Mouse (Mus musculus) thymus, postnatal 4 days (tissue): Measurements from ENCODE around the gene Scml4.
A peak's percentile ranks its signal among the peaks of the same experiment; 100 is the strongest.

ENCODE experiments used
- DNase-seq: peaks from one replicate; pipeline ENCODE4 v3.0.0; 2021

The Scml4 gene

GRCm38 (mm10) chr10:42903054-42903453, 42.9 kb downstream of the Scml4 start:
- peak; percentile 4 for DNase-seq

GRCm38 (mm10) chr10:42908562-42908961, 48.4 kb downstream of the Scml4 start:
- DNase-seq = peak; percentile 4

GRCm38 (mm10) chr10:42910567-42910966, 50.4 kb downstream of the Scml4 start:
- peak; percentile 14 for DNase-seq

GRCm38 (mm10) chr10:42912056-42912455, 51.9 kb downstream of the Scml4 start:
- DNase-seq = peak; percentile 7

GRCm38 (mm10) chr10:42913196-42913595, 53.0 kb downstream of the Scml4 start:
- peak; percentile 64 for DNase-seq

GRCm38 (mm10) chr10:42914146-42914545, 54.0 kb downstream of the Scml4 start:
- peak; percentile 6 for DNase-seq

GRCm38 (mm10) chr10:42917355-42917754, 57.2 kb downstream of the Scml4 start:
- no peak for DNase-seq

GRCm38 (mm10) chr10:42919786-42920185, 59.6 kb downstream of the Scml4 start:
- DNase-seq = no peak

GRCm38 (mm10) chr10:42925103-42925866, 65.1 kb downstream of the Scml4 start:
- DNase-seq = peak; percentile 6

- DNase-seq = peak; percentile 6
Observed at GRCm38 (mm10) chr10:42930121-42930650, 70.0 kb downstream of the Scml4 start.

- DNase-seq = peak; percentile 10
Observed at GRCm38 (mm10) chr10:42932862-42933480, 72.8 kb downstream of the Scml4 start.

GRCm38 (mm10) chr10:42934672-42935071, 74.5 kb downstream of the Scml4 start:
- DNase-seq = peak; percentile 23

- no peak for DNase-seq
Observed at GRCm38 (mm10) chr10:42936205-42936604, 76.0 kb downstream of the Scml4 start.

GRCm38 (mm10) chr10:42938361-42938760, 78.2 kb downstream of the Scml4 start:
- no peak for DNase-seq

GRCm38 (mm10) chr10:42939691-42940090, 79.5 kb downstream of the Scml4 start:
- DNase-seq = no peak

- no peak for DNase-seq
Observed at GRCm38 (mm10) chr10:42940193-42941050, 80.3 kb downstream of the Scml4 start.

GRCm38 (mm10) chr10:42941278-42941677, 81.1 kb downstream of the Scml4 start:
- no peak for DNase-seq

- peak; percentile 68 for DNase-seq
Observed at GRCm38 (mm10) chr10:42941697-42942221, 81.6 kb downstream of the Scml4 start.

GRCm38 (mm10) chr10:42942300-42942699, 82.1 kb downstream of the Scml4 start:
- DNase-seq = peak; percentile 65

GRCm38 (mm10) chr10:42945316-42945715, 85.1 kb downstream of the Scml4 start:
- DNase-seq = no peak

- no peak for DNase-seq
Observed at GRCm38 (mm10) chr10:42947336-42947735, 87.2 kb downstream of the Scml4 start.

GRCm38 (mm10) chr10:42950252-42950751, 90.1 kb downstream of the Scml4 start:
- no peak for DNase-seq
